Mouse (Mus musculus) limb, embryonic 14.5 days (tissue): ENCODE data around the gene Bspry. TPM values are rescaled to one million over a fixed set of nuclear protein-coding genes. Genes with fewer than 3 reads are reported as not detected.

Experiments
- ATAC-seq: fragments of 200-750 bp; cut with Nextera tagmentation; 2 replicates; pipeline ENCODE4 v1.8.0; 2017; ENCODE audit warnings: low read depth, moderate number of reproducible peaks, moderate TSS enrichment; ENCODE audit not compliant: low FRiP score
- DNase-seq: peaks from one replicate; pipeline ENCODE4 v3.0.0-alpha.2; 2015; ENCODE audit warnings: low spot score
- H3K27ac ChIP-seq: fragments of 300-500 bp; sonication (generic); replicated peaks from 2 replicates; pipeline ENCODE4 v1.5.1; 2014; ENCODE audit warnings: low read depth, mild to moderate bottlenecking, low read length, moderate library complexity, mixed read lengths
- H3K27me3 ChIP-seq: fragments of 300-500 bp; sonication (generic); 2 replicates; pipeline ENCODE4 v1.6.1; 2014; ENCODE audit warnings: low read length, mixed read lengths; ENCODE audit not compliant: control insufficient read depth, insufficient read depth
- H3K36me3 ChIP-seq: fragments of 300-500 bp; sonication (generic); 2 replicates; pipeline ENCODE4 v1.6.1; 2014; ENCODE audit warnings: mild to moderate bottlenecking, low read length, moderate library complexity, mixed read lengths; ENCODE audit not compliant: control insufficient read depth, insufficient read depth
- H3K4me1 ChIP-seq: fragments of 300-500 bp; sonication (generic); 2 replicates; pipeline ENCODE4 v1.6.1; 2014; ENCODE audit warnings: antibody characterized with exemption, low read length, mixed read lengths; ENCODE audit not compliant: control insufficient read depth, insufficient read depth
- H3K4me2 ChIP-seq: fragments of 300-500 bp; sonication (generic); replicated peaks from 2 replicates; pipeline ENCODE4 v1.6.1; 2014; ENCODE audit warnings: low read depth, mild to moderate bottlenecking, low read length, moderate library complexity; ENCODE audit not compliant: severe bottlenecking
- H3K4me3 ChIP-seq: fragments of 300-500 bp; sonication (generic); replicated peaks from 2 replicates; pipeline ENCODE4 v1.5.1; 2014; ENCODE audit warnings: low read length
- H3K9ac ChIP-seq: fragments of 300-500 bp; sonication (generic); 2 replicates; pipeline ENCODE4 v1.6.1; 2014; ENCODE audit warnings: mild to moderate bottlenecking, low read depth, low read length, moderate library complexity; ENCODE audit not compliant: severe bottlenecking
- H3K9me3 ChIP-seq: fragments of 300-500 bp; sonication (generic); 2 replicates; pipeline ENCODE4 v1.6.1; 2016; ENCODE audit warnings: low read length; ENCODE audit not compliant: control insufficient read depth
- POLR2A ChIP-seq: fragments of 200-500 bp; IDR thresholded peaks from 2 replicates; pipeline ENCODE4 v1.8.0; 2012; ENCODE audit warnings: inconsistent platforms, mild to moderate bottlenecking, moderate library complexity, borderline replicate concordance; ENCODE audit not compliant: insufficient read depth, insufficient read length; ENCODE audit errors: extremely low read depth
- WGBS: fragments of 180-500 bp; shearing (Covaris S2); extraction: QIAGEN DNeasy Blood & Tissue Kit; methylation state at CpG from one replicate; pipeline ENCODE4 v1.1.7; 2014; 5-methylcytosine and 5-hydroxymethylcytosine counted together
- polyA plus RNA-seq, 2 experiments: library from polyadenylated mRNA; depleted of rRNA in 1 of 2; stranded (reverse) in 1 of 2; unstranded in 1 of 2; fragments of >200 nt; fragmentation: Nextera tagmentation in 1 of 2; extraction: Ambion mirVana in 1 of 2; gene quantifications; 2 replicates each; pipeline versions ENCODE4 v1.2.1 to v1.2.3; 2012 to 2014

Bspry gene
- polyA plus RNA-seq, 2 experiments, result 7.4 to 13.3 TPM

DNA sequence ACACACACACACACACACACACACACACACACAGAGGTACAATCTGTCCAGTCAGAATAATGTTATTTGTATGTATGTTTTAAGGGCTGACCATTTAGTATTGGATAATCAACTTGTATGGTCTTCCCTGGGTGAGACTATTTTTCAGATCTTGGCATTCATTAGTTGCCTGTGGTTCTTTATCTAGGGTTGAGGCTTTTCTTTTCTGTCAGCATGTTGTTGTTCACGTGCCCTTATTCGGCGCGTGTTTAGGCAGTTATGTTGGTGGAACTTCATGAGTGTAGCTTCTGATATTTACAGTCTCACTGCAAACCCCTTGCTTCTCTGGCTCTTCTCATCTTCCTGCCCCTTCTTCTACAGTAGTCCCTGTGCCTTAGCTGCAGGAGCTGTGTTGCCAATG, 47.8 kb downstream of the Bspry start:
- Histone ChIP-seq H3K27me3 (no peaks in the 10 kb centered on the region), H3K9me3 (no peaks in the 10 kb centered on the region), H3K4me3 (no peak overlapping the region), H3K36me3 (peaks cover 10% of the 10 kb centered on the region; the same call in 1 of the 2 replicates), H3K9ac (no peak overlapping the region), H3K27ac (no peak overlapping the region), H3K4me2 (no peak overlapping the region), H3K4me1 (peaks cover 10% of the 10 kb centered on the region; the same call in 1 of the 2 replicates)
- DNase-seq, result no peak
- 85% methylated on average over 4 of the region's 4 CpGs for WGBS
- TF ChIP-seq POLR2A, result no peak
- ATAC-seq, result no peak

DNA sequence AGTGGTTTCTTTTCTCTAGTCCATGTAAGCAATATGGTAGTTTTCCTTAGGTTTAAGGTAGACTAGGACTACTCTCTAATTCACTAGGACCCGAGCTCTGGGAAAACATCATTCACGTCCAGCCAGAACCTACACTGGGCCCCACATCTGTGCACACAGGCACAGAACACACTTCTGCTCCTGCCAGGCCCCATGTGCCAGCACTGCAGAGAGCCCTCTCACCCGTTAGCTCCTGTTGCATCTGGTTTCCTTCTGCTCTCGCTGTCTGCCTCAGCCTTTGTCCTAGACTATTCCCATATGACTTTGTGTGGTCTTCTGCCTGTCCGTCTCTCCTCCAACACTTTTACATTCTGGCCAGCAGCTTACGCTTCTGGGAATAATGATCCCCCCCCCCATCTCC, 53.9 kb downstream of the Bspry start:
- no peak overlapping the region; the same call in 1 of the 2 replicates for H3K27ac ChIP-seq

DNA sequence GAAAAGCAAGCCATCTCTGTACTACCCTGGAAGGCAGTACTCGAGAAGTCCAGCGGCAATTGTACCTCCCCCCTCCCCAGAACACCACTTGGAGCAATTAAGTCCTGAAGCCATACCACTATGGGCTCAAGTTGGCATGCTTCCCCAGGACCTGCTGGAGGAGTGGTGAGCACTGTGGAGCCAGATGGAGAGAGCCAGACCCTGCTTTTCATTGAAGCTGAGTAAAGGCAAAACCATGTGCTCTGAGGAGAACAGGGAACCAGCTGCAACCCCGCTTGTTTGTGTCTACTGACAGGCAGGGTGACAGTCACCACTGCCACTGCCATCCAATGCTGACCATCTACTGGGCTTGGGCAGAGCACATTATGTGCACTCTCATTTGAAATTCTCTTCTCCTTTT, 61.9 kb downstream of the Bspry start:
- DNase-seq (no peak), ATAC-seq (no peak)
- Histone ChIP-seq H3K4me1 (no peaks in the 10 kb centered on the region), H3K27ac (no peak overlapping the region), H3K9me3 (no peaks in the 10 kb centered on the region), H3K9ac (no peak overlapping the region), H3K36me3 (no peaks in the 10 kb centered on the region), H3K27me3 (no peaks in the 10 kb centered on the region), H3K4me2 (no peak overlapping the region), H3K4me3 (no peak overlapping the region)
- WGBS, result 71% methylated on average over 3 of the region's 3 CpGs
- TF ChIP-seq POLR2A, result no peak

More for the DNA sequence above, 53.9 kb downstream of the Bspry start:
- WGBS, result 50% methylated on average over 6 of the region's 6 CpGs
- peaks cover 7% of the 10 kb centered on the region for H3K4me1 ChIP-seq
- H3K4me3 ChIP-seq, result no peak overlapping the region
- H3K9me3 ChIP-seq, result no peaks in the 10 kb centered on the region
- TF ChIP-seq POLR2A, result no peak
- no peak overlapping the region for H3K9ac ChIP-seq
- ATAC-seq (no peak), DNase-seq (peak; percentile 6)
- H3K36me3 ChIP-seq, result no peaks in the 10 kb centered on the region
- no peak overlapping the region for H3K4me2 ChIP-seq
- H3K27me3 ChIP-seq, result no peaks in the 10 kb centered on the region

DNA sequence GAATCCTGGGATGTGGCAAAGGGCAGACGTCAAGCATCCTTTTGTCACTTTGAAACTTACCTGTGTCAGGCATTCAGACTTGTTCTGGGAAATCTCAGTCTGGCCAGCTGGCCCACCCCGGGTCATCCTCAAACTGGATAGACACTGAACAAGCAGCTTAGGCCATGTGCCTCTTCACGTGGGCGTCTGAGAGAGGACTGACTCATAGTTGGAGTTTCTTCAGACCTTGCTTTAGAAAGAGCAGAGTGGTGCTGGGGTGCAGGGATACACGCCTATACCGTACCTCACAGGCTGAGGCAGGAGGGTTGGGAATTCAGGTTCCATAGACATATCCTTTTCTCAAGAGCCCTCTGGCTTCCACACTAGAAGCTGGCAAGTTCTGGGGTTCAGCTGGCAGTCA, 63.9 kb downstream of the Bspry start:
- DNase-seq, result no peak
- Histone ChIP-seq H3K9ac (no peak overlapping the region), H3K27ac (no peak overlapping the region), H3K36me3 (no peaks in the 10 kb centered on the region), H3K4me2 (no peak overlapping the region), H3K4me3 (no peak overlapping the region), H3K4me1 (no peaks in the 10 kb centered on the region), H3K27me3 (no peaks in the 10 kb centered on the region), H3K9me3 (no peaks in the 10 kb centered on the region)
- 86% methylated on average over 6 of the region's 6 CpGs for WGBS
- ATAC-seq, result no peak
- TF ChIP-seq POLR2A, result no peak

DNA sequence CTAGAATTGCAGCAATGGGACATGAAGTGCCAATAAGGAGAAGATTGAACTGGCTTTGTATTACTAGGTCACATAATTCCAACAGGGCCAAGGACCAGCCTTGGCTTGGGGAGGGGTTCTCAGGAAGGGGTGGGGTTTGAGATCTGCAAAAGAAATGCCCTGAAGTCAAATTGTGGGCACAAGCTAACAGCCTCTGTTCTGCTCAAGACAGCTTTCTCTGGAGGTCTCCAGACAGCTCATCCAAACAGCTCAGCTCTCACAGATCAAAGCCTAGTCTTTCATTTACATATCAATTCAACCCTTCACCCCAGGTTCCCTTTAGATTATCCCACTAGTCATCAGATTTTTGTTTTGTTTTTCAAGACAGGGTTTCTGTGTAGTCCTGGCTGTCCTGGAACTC, 64.9 kb downstream of the Bspry start:
- TF ChIP-seq POLR2A, result no peak
- Histone ChIP-seq H3K36me3 (no peaks in the 10 kb centered on the region), H3K9ac (no peak overlapping the region), H3K9me3 (no peaks in the 10 kb centered on the region; the same call in 1 of the 2 replicates), H3K4me3 (no peak overlapping the region), H3K4me2 (no peak overlapping the region), H3K27ac (no peak overlapping the region), H3K4me1 (no peaks in the 10 kb centered on the region), H3K27me3 (no peaks in the 10 kb centered on the region)
- no peak for ATAC-seq
- no peak for DNase-seq

Other genes starting within 250 kb of the Bspry start
- gene Zfp37, start 249.0 kb upstream of the Bspry start, polyA plus RNA-seq (2012; rRNA removed), result 6.2 and 7.2 TPM in 2 replicates
- gene Zfp37, start 249.0 kb upstream of the Bspry start, polyA plus RNA-seq (2014; fragmentation: Nextera tagmentation; extraction: Ambion mirVana), result 9.5 and 12.0 TPM in 2 replicates
- gene Slc31a2, start 217.5 kb upstream of the Bspry start, polyA plus RNA-seq (2012; rRNA removed), result 14.4 and 15.8 TPM in 2 replicates
- 15.2 and 15.6 TPM in 2 replicates for gene Slc31a2, start 217.5 kb upstream of the Bspry start, polyA plus RNA-seq (2014; fragmentation: Nextera tagmentation; extraction: Ambion mirVana)
- gene Fkbp15, start 119.5 kb upstream of the Bspry start, polyA plus RNA-seq (2012; rRNA removed), result 24.1 and 25.7 TPM in 2 replicates
- 29.3 and 29.6 TPM in 2 replicates for gene Fkbp15, start 119.5 kb upstream of the Bspry start, polyA plus RNA-seq (2014; fragmentation: Nextera tagmentation; extraction: Ambion mirVana)
- gene Slc31a1, start 119.3 kb upstream of the Bspry start, polyA plus RNA-seq (2012; rRNA removed), result 33.1 and 33.3 TPM in 2 replicates
- 45.0 and 46.0 TPM in 2 replicates for gene Slc31a1, start 119.3 kb upstream of the Bspry start, polyA plus RNA-seq (2014; fragmentation: Nextera tagmentation; extraction: Ambion mirVana)
- gene Cdc26, start 71.4 kb upstream of the Bspry start, polyA plus RNA-seq (2012; rRNA removed), result 114 and 146 TPM in 2 replicates
- 184 and 190 TPM in 2 replicates for gene Cdc26, start 71.4 kb upstream of the Bspry start, polyA plus RNA-seq (2014; fragmentation: Nextera tagmentation; extraction: Ambion mirVana)
- gene Prpf4, start 71.3 kb upstream of the Bspry start, polyA plus RNA-seq (2012; rRNA removed), result 27.4 and 28.9 TPM in 2 replicates
- 20.8 and 22.4 TPM in 2 replicates for gene Prpf4, start 71.3 kb upstream of the Bspry start, polyA plus RNA-seq (2014; fragmentation: Nextera tagmentation; extraction: Ambion mirVana)
- 0.14 and 0.46 TPM in 2 replicates for gene Rnf183, start 44.8 kb upstream of the Bspry start, polyA plus RNA-seq (2012; rRNA removed)
- not detected in 2 replicates for gene Rnf183, start 44.8 kb upstream of the Bspry start, polyA plus RNA-seq (2014; fragmentation: Nextera tagmentation; extraction: Ambion mirVana)
- gene Wdr31, start 9.2 kb upstream of the Bspry start, polyA plus RNA-seq (2012; rRNA removed), result 3.9 and 4.1 TPM in 2 replicates
- 4.6 TPM in 2 replicates for gene Wdr31, start 9.2 kb upstream of the Bspry start, polyA plus RNA-seq (2014; fragmentation: Nextera tagmentation; extraction: Ambion mirVana)
- gene Hdhd3, start 23.4 kb downstream of the Bspry start, polyA plus RNA-seq (2012; rRNA removed), result 7.6 and 9.0 TPM in 2 replicates
- gene Hdhd3, start 23.4 kb downstream of the Bspry start, polyA plus RNA-seq (2014; fragmentation: Nextera tagmentation; extraction: Ambion mirVana), result 12.6 and 15.0 TPM in 2 replicates
- gene Alad, start 39.9 kb downstream of the Bspry start, polyA plus RNA-seq (2012; rRNA removed), result 57.3 and 66.7 TPM in 2 replicates
- gene Alad, start 39.9 kb downstream of the Bspry start, polyA plus RNA-seq (2014; fragmentation: Nextera tagmentation; extraction: Ambion mirVana), result 90.2 and 97.8 TPM in 2 replicates
- 39.8 and 51.4 TPM in 2 replicates for gene Pole3, start 45.0 kb downstream of the Bspry start, polyA plus RNA-seq (2012; rRNA removed)
- 77.9 and 80.2 TPM in 2 replicates for gene Pole3, start 45.0 kb downstream of the Bspry start, polyA plus RNA-seq (2014; fragmentation: Nextera tagmentation; extraction: Ambion mirVana)
- 0.35 and 0.51 TPM in 2 replicates for gene 4933430I17Rik, start 45.3 kb downstream of the Bspry start, polyA plus RNA-seq (2012; rRNA removed)
- gene 4933430I17Rik, start 45.3 kb downstream of the Bspry start, polyA plus RNA-seq (2014; fragmentation: Nextera tagmentation; extraction: Ambion mirVana), result 0.14 and 0.54 TPM in 2 replicates
- 67.6 and 68.2 TPM in 2 replicates for gene Rgs3, start 79.8 kb downstream of the Bspry start, polyA plus RNA-seq (2012; rRNA removed)
- 37.6 and 40.2 TPM in 2 replicates for gene Rgs3, start 79.8 kb downstream of the Bspry start, polyA plus RNA-seq (2014; fragmentation: Nextera tagmentation; extraction: Ambion mirVana)